Mouse (Mus musculus) intestine, embryonic 15.5 days (tissue): Measurements from ENCODE around the gene Hist1h3c. TPM values are rescaled to one million over a fixed set of nuclear protein-coding genes. Genes with fewer than 3 reads are reported as not detected.
"Not testable (repeated sequence)": the region's sequence is repeated elsewhere in the genome, so short reads cannot be mapped to it uniquely, and the experiment has no call there.

Experiments used
- ATAC-seq: fragments of 200-750 bp; cut with Nextera tagmentation; 2 replicates; pipeline ENCODE4 v1.8.0; 2017; ENCODE audit warnings: moderate TSS enrichment, moderate library complexity
- H3K27ac ChIP-seq: fragments of 300-500 bp; sonication (generic); 2 replicates; pipeline ENCODE4 v1.5.1; 2015; ENCODE audit warnings: mild to moderate bottlenecking, inconsistent platforms
- H3K27me3 ChIP-seq: fragments of 300-500 bp; sonication (generic); replicated peaks from 2 replicates; pipeline ENCODE4 v1.6.1; 2015; ENCODE audit warnings: inconsistent platforms
- H3K36me3 ChIP-seq: fragments of 300-500 bp; sonication (generic); 2 replicates; pipeline ENCODE4 v1.6.1; 2015; ENCODE audit warnings: inconsistent platforms
- H3K4me1 ChIP-seq: fragments of 300-500 bp; sonication (generic); replicated peaks from 2 replicates; pipeline ENCODE4 v1.6.1; 2015; ENCODE audit warnings: inconsistent platforms
- H3K4me2 ChIP-seq: fragments of 300-500 bp; sonication (generic); replicated peaks from 2 replicates; pipeline ENCODE4 v1.6.1; 2015; ENCODE audit warnings: mild to moderate bottlenecking, inconsistent platforms
- H3K4me3 ChIP-seq: fragments of 300-500 bp; sonication (generic); replicated peaks from 2 replicates; pipeline ENCODE4 v1.5.1; 2015; ENCODE audit warnings: inconsistent platforms
- H3K9ac ChIP-seq: fragments of 300-500 bp; sonication (generic); 2 replicates; pipeline ENCODE4 v1.6.1; 2015; ENCODE audit warnings: inconsistent platforms
- H3K9me3 ChIP-seq: fragments of 300-500 bp; sonication (generic); 2 replicates; pipeline ENCODE4 v1.6.1; 2016; ENCODE audit warnings: inconsistent platforms
- WGBS: fragments of 180-500 bp; shearing (Covaris S2); methylation state at CpG from one replicate; pipeline ENCODE4 v1.1.7; 2015; 5-methylcytosine and 5-hydroxymethylcytosine counted together
- polyA plus RNA-seq: library from polyadenylated mRNA; unstranded; fragments of >200 nt; fragmentation: Nextera tagmentation; extraction: Ambion mirVana; gene quantifications from 2 replicates; pipeline ENCODE4 v1.2.1, GENCODE M21; 2015

The Hist1h3c gene
- polyA plus RNA-seq, 1 experiment from 2014 or later = 7.7 TPM

DNA sequence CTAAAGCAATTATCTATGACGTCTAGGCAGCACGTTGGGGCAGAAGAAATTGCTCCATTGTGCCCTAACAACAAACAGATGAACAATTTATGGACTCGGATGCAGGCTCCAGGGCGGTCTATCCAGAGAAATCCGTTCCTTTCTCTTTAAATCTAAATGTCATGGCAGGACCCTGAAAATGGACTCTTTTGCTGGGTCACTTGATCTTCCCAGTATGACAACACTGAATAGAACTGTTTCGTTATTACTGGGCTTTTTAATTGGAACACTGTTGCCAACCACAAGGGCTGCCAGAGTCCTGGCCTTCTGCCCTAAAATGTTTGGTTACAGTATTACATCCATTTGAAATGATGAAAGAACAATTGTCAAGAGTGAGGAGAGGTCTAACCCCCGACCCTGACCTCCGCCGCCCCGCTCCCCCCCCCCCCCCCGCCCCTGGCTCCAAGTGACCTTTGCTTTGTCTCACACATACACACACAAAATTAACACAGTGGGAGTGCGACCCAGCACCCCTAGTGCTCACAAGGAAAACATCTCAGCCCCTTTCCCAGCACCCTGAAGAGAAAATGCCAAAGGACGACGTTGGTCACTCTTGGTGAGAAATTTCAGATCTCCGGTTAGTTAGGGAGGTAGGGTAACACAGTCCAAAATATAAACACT is 35.6 kb downstream of the Hist1h3c start:
- peak overlapping the region; percentile 44 for H3K4me3 ChIP-seq
- no peaks in the 10 kb centered on the region for H3K36me3 ChIP-seq
- H3K4me1 ChIP-seq = 0 out of 2 replicates have a peak, but pooled peaks cover 2% of the 10 kb centered on the region
- H3K27ac ChIP-seq = no peak overlapping the region
- H3K9ac ChIP-seq = peak overlapping the region; percentile 56
- H3K9me3 ChIP-seq = no peaks in the 10 kb centered on the region
- 30% methylated on average over 15 of the region's 15 CpGs for WGBS
- no peaks in the 10 kb centered on the region for H3K27me3 ChIP-seq
- peak overlapping the region; percentile 86 for H3K4me2 ChIP-seq
- peak; percentile 38 for ATAC-seq

DNA sequence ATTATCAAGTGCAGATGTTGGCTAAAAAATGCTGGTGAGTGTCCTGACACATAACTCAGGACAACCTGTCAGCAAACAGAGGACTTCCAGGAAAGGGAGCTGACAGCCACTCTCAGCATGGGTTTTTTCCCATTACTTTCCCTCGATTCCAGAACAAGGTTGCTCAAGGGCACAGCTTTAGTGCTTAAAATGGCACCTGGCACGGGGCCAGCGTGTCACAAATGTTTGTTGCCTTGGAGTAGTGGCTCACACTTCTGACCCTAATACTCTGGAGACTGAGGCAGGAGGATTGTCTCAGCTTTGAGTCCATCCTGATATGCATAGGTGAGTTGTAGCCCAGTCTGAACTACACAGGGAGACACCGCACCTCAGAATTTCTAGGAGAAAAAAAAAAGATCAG is 36.7 kb downstream of the Hist1h3c start:
- H3K4me1 ChIP-seq = 0 out of 2 replicates have a peak, but pooled peaks cover 2% of the 10 kb centered on the region
- no peak overlapping the region for H3K9ac ChIP-seq
- H3K36me3 ChIP-seq = no peaks in the 10 kb centered on the region
- H3K4me3 ChIP-seq = no peak overlapping the region
- no peaks in the 10 kb centered on the region for H3K27me3 ChIP-seq
- 67% methylated on average over 4 of the region's 4 CpGs for WGBS
- no peak overlapping the region for H3K4me2 ChIP-seq
- no peaks in the 10 kb centered on the region for H3K9me3 ChIP-seq
- no peak overlapping the region for H3K27ac ChIP-seq
- no peak for ATAC-seq

DNA sequence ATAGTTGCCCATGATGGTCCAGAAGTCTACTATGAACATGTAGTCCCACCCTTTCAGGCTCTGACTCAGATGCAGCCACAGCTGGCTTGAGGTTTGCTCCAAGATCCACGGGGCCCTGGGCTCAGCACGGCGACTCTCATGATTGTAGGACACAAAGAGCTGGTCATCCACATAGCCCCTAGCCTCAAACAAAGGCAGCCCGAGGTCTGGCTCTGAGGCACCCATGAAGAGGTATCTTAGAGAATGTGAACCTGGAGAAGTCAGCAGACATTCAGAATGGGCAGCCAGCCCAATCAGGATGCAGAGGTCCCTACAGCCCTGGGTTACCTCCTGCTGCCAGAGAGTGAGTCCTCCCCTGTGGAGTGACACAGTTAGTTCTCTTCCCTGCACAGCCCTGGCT is 37.4 kb downstream of the Hist1h3c start:
- Histone ChIP-seq H3K27ac (no peak overlapping the region), H3K4me2 (no peak overlapping the region), H3K36me3 (no peaks in the 10 kb centered on the region), H3K4me3 (no peak overlapping the region), H3K9ac (no peak overlapping the region), H3K4me1 (0 out of 2 replicates have a peak, but pooled peaks cover 2% of the 10 kb centered on the region), H3K27me3 (no peaks in the 10 kb centered on the region), H3K9me3 (no peaks in the 10 kb centered on the region)
- ATAC-seq = no peak
- WGBS = 85% methylated on average over 4 of the region's 4 CpGs

DNA sequence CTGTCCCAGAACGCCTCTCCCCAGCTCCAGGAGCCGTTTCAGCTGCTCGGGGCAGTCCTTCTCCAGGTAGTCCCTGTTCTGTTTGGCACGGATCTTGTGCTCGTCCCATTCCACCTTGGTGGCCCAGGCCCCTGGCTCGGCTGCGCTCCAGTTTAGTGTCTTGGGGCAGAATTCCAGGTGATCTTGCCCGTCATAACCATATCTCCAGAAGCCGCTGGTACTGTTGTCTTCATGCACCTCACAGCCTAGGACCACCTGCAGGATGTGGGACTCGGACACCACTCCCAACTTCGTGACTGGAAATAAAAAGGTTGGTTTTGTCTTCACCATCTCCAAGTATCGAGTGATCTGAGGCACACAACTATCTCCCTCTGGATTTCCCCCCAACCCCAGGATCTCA is 38.6 kb downstream of the Hist1h3c start:
- H3K4me1 ChIP-seq = 0 out of 2 replicates have a peak, but pooled peaks cover 2% of the 10 kb centered on the region
- H3K9me3 ChIP-seq = no peaks in the 10 kb centered on the region
- H3K4me3 ChIP-seq = no peak overlapping the region
- H3K27ac ChIP-seq = no peak overlapping the region
- H3K4me2 ChIP-seq = no peak overlapping the region
- no peaks in the 10 kb centered on the region for H3K27me3 ChIP-seq
- H3K9ac ChIP-seq = no peak overlapping the region
- H3K36me3 ChIP-seq = no peaks in the 10 kb centered on the region
- 94% methylated on average over 12 of the region's 12 CpGs for WGBS
- no peak for ATAC-seq

DNA sequence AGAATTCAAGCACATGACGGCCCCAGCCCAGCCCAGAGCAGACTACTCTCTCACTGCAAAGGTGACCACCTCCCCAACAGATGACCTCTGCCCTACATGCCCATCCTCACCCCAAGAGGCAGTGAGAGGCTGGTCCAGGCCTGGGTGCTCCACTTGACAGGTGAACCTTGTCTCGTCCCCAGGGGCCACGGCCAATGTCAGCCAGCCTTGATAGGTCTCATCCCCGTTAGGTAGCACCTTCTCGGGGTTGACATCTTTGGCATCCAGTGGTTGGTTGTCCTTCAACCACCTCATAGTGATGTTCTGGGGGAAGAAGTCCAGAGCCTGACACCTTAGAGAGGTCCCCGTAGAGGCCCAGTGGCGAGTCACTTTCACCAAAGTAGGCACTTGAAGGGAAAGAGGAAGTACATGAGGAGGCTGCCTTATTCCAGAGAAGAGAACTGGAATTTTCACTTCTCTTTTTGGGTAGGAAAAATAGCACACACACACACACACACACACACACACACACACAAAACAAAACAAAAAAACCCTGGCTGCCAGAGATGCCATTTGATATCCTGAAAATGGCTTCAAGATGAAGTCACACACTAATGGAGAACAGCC is 39.5 kb downstream of the Hist1h3c start:
- no peak overlapping the region for H3K27ac ChIP-seq
- H3K4me1 ChIP-seq = peaks cover 5% of the 10 kb centered on the region
- WGBS = 89% methylated on average over 7 of the region's 7 CpGs
- no peak overlapping the region for H3K9ac ChIP-seq
- no peak for ATAC-seq
- no peak overlapping the region for H3K4me3 ChIP-seq
- H3K9me3 ChIP-seq = no peaks in the 10 kb centered on the region
- H3K36me3 ChIP-seq = no peaks in the 10 kb centered on the region
- no peaks in the 10 kb centered on the region for H3K27me3 ChIP-seq
- H3K4me2 ChIP-seq = no peak overlapping the region

DNA sequence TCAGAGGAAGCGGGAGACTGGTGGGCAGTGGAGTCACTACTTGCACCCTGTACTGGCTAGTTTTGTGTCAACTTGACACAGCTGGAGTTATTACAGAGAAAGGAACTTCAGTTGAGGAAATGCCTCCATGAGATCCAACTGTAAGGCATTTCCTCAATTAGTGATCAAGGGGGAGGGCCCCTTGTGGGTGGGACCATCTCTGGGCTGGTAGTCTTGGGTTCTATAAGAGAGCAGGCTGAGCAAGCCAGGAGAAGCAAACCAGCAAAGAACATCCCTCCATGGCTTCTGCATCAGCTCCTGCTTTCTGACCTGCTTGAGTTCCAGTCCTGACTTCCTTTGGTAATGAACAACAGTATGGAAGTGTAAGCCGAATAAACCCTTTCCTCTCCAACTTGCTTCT is 42.6 kb downstream of the Hist1h3c start:
- not testable (repeated sequence) for H3K9me3 ChIP-seq, H3K9ac ChIP-seq, H3K4me2 ChIP-seq, H3K4me1 ChIP-seq, H3K36me3 ChIP-seq, H3K27ac ChIP-seq, H3K27me3 ChIP-seq, ATAC-seq, H3K4me3 ChIP-seq
- 77% methylated on average over 2 of the region's 2 CpGs for WGBS

DNA sequence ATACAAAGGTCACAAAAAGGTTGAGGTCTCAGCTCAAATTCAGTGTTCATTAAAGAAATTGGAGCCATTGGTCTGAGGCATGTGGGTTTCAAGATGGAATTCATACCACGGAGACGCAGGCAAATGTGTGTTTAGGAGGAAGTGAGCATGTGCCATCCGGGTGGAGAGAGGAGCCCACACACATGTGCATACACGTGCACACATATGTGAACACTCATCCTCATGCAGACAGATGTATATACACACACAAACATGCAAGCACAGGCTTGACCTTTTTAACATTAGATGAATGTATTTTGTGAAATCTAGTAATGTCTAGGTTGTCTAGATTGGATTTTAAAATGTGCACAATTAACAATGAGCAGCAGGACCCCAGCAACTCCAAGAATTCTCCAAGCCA is 43.2 kb downstream of the Hist1h3c start:
- Histone ChIP-seq H3K9me3 (no peaks in the 10 kb centered on the region), H3K4me2 (no peak overlapping the region), H3K36me3 (no peaks in the 10 kb centered on the region), H3K4me1 (peaks cover 5% of the 10 kb centered on the region), H3K9ac (no peak overlapping the region), H3K4me3 (no peak overlapping the region), H3K27ac (no peak overlapping the region), H3K27me3 (no peaks in the 10 kb centered on the region)
- 74% methylated on average over 4 of the region's 4 CpGs for WGBS
- ATAC-seq = no peak

DNA sequence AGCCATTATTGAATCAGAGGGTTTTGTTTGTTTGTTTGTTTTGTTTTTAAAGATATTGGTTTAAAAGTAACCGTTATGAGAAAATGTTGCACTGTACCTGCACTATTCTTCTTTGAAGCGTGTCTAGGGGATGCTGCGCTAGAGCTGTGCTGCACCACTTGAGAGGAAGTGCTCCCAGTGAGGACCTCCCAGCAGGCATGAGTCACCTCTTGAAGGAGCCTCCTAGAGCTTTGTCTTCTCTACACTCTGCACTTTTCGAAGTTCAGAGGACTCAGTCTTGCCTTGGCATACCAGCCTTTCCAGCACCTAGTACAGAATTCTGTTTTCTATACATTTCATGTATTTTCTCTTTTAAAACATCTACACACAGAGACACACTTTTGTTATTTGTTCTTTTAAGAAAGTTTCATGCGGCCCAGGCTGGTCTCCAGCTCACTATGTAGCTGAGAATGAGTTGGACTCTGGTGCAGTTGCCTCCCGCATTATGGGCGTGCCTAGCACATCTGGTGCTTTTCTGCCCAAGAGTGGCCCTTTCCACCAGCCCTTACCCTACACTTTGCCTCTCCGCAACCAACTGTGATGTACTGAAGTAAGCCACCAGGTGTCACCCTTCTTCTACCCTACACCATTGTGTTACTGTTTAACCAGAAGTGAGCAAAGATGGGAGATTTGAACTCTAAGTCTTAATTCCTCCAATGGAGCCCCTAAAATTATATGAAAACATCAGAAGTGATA is 44.4 kb downstream of the Hist1h3c start:
- H3K4me3 ChIP-seq = no peak overlapping the region
- WGBS = 25% methylated on average over 8 of the region's 8 CpGs
- H3K4me2 ChIP-seq = no peak overlapping the region
- no peaks in the 10 kb centered on the region for H3K36me3 ChIP-seq
- H3K27ac ChIP-seq = no peak overlapping the region
- peaks cover 8% of the 10 kb centered on the region for H3K4me1 ChIP-seq
- peak; percentile 67 for ATAC-seq
- H3K27me3 ChIP-seq = no peaks in the 10 kb centered on the region
- H3K9ac ChIP-seq = peak overlapping the region; percentile 20; the same call in 1 of the 2 replicates
- no peaks in the 10 kb centered on the region for H3K9me3 ChIP-seq

DNA sequence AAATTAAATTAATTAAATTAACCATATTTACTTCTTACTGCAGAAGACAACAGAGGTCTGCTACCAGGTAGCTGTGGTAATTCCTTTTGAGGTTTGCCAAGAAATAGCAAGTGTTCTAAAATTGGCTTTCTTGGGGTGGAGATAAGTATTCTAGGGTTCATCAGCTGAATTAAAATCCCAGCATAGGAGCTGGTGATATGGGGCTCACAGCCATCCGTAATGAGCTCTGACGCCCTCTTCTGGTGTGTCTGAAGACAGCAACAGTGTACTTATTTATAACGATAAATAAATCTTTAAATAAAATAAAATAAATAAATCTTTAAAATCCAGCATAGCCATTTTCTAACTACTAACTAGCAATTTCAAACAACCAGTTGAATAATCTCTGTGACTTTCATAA is 45.6 kb downstream of the Hist1h3c start:
- no peak overlapping the region for H3K4me2 ChIP-seq
- 65% methylated on average over 3 of the region's 3 CpGs for WGBS
- no peaks in the 10 kb centered on the region for H3K27me3 ChIP-seq
- H3K4me3 ChIP-seq = no peak overlapping the region
- no peak for ATAC-seq
- no peak overlapping the region for H3K9ac ChIP-seq
- no peak overlapping the region for H3K27ac ChIP-seq
- H3K9me3 ChIP-seq = no peaks in the 10 kb centered on the region
- H3K36me3 ChIP-seq = no peaks in the 10 kb centered on the region
- H3K4me1 ChIP-seq = peaks cover 10% of the 10 kb centered on the region

DNA sequence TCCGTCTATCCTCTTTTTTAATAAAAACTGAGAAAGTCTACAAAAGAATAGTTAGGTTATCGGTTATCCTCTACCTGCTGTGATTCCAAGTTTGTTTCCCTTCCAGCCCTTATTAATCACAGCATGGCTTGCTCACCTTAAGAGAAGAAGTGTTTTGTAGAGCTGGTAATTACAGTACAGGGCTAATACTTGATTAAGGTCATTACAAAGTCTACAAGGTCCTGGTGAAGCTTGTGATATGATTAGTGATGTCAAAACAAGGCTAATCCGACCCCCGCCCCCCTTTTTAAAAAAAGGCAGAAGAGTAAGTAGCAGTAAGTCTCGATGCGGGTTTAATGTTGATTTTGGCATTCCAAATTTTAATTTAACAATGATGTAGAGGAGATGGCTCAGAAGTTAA is 46.4 kb downstream of the Hist1h3c start:
- 73% methylated on average over 6 of the region's 6 CpGs for WGBS
- Histone ChIP-seq H3K4me1 (peaks cover 10% of the 10 kb centered on the region), H3K9me3 (no peaks in the 10 kb centered on the region), H3K4me2 (peak overlapping the region; percentile 49), H3K36me3 (no peaks in the 10 kb centered on the region), H3K4me3 (no peak overlapping the region), H3K9ac (no peak overlapping the region), H3K27me3 (no peaks in the 10 kb centered on the region), H3K27ac (peak overlapping the region; percentile 75)
- no peak for ATAC-seq

DNA sequence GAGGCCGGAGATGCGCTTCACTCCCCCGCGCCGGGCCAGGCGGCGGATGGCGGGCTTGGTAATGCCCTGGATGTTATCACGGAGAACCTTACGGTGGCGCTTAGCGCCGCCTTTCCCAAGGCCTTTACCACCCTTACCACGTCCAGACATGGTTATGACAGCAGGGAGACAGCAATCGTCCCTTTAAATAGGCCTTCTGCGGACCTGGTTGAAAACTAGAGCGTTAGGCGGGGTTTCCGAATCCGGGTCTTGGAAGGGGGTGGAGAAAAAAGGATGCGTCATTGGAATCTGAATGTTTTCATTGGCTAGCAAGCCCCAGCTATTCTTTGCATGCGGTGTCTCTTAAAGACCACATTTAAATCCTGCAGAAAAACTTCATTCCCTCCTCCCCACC is 47.1 kb downstream of the Hist1h3c start, which contains the start of gene Hist1h4c:
Gene Hist1h4c, minus strand, starts transcription at position 155 of the 394 bp plus-strand sequence.
- peak; percentile 97 for ATAC-seq
- no peaks in the 10 kb centered on the region for H3K9me3 ChIP-seq
- H3K9ac ChIP-seq = peak within 1 kb of the TSS; percentile 60
- 0% methylated on average over 20 of the region's 22 CpGs for WGBS
- H3K27ac ChIP-seq = peak within 1 kb of the TSS; percentile 88
- H3K27me3 ChIP-seq = no peaks in the 10 kb centered on the region
- no peaks in the 10 kb centered on the region for H3K36me3 ChIP-seq
- peaks cover 10% of the 10 kb centered on the region for H3K4me1 ChIP-seq
- peak within 1 kb of the TSS; percentile 44 for H3K4me3 ChIP-seq
- peak within 1 kb of the TSS; percentile 67 for H3K4me2 ChIP-seq

DNA sequence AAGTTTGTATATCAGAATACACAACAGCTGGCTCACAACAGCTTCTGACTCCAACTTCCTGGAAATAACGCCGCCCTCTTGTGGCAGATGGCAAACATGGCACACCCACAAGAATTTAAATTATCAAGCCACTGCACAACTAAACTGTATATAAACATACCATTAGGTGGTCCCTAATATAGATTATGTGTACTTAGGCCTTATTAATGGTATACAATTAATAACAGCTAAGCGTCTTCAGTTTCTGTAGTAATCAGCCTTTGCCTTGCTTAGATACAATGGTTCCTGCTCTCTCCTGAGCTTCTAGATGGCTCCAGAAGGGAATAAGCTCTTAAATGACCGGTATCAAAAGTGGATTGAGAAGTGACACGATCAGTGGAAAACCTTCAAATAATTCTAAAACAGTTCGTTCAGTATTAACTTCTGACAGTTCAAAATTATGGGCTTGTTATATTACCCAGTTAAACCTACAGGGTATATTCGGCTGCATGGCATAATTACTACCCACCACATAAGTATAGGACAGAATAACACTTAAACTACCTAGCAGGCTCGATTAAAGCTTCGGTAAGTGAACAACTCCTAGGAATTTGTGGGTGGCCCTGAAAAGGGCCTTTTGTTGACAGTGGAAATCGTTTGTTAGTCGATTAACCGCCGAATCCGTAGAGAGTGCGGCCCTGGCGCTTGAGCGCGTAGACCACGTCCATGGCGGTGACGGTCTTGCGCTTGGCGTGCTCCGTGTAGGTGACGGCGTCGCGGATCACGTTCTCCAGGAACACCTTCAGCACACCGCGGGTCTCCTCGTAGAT is 47.7 kb downstream of the Hist1h3c start:
- no peaks in the 10 kb centered on the region for H3K27me3 ChIP-seq
- H3K27ac ChIP-seq = peak overlapping the region; percentile 88
- H3K9me3 ChIP-seq = no peaks in the 10 kb centered on the region
- H3K4me1 ChIP-seq = peaks cover 10% of the 10 kb centered on the region
- peak overlapping the region; percentile 60 for H3K9ac ChIP-seq
- H3K4me2 ChIP-seq = peak overlapping the region; percentile 67
- under 1% methylated on average over 23 of the region's 32 CpGs for WGBS
- H3K36me3 ChIP-seq = no peaks in the 10 kb centered on the region
- peak; percentile 59 for ATAC-seq
- peak overlapping the region; percentile 44 for H3K4me3 ChIP-seq
